Mouse (Mus musculus) thymus, adult 2 months (tissue): ENCODE results near the gene Disc1.

Experiments
- CTCF ChIP-seq: fragments of 200-500 bp; IDR thresholded peaks from 2 replicates; pipeline ENCODE4 v1.5.1; 2012; ENCODE audit warnings: mild to moderate bottlenecking, control low read depth, low read length, moderate library complexity, borderline replicate concordance; ENCODE audit not compliant: control insufficient read depth, poor library complexity, insufficient read depth; ENCODE audit errors: extremely low read depth
- POLR2A ChIP-seq: fragments of 200-500 bp; IDR thresholded peaks from 2 replicates; pipeline ENCODE4 v1.6.1; 2012; ENCODE audit warnings: mild to moderate bottlenecking, low read length, control low read depth, moderate library complexity; ENCODE audit not compliant: control insufficient read depth, poor library complexity, insufficient read depth; ENCODE audit errors: extremely low read depth

- TF ChIP-seq CTCF (no peak), POLR2A (no peak)
Measured at GRCm38 (mm10) chr8:125277071-125277682, 223.2 kb downstream of the Disc1 start.
